8 mouse cellular contexts compared by ENCODE assay signal in genomic region chr11:69948763-69949150, GRCm38 (mm10). TPM values are rescaled to one million over a fixed set of nuclear protein-coding genes. Genes with fewer than 3 reads are reported as not detected.
DNase-seq lines count a peak whose midpoint lies in the region; ATAC-seq and TF ChIP-seq lines count a peak whose summit lies in the region.

No protein-coding gene starts in this region.

- peak; percentile 13; the same call in 1 of the 2 replicates for ATAC-seq in heart, embryonic 13.5 days (ENCODE audit: extremely low read depth, insufficient number of reproducible peaks, low FRiP score, low TSS enrichment)
- ATAC-seq in kidney, postnatal 0 days (replicated peaks; ENCODE audit: low FRiP score, low read depth): peak; percentile 26
- ATAC-seq in monocyte, adult 5-6 weeks (replicated peaks; ENCODE audit: insufficient number of reproducible peaks, low FRiP score, low TSS enrichment, poor library complexity, severe bottlenecking): peak; percentile 80

- H3K9me3 ChIP-seq in erythroblast, embryonic 14.5 days (ENCODE audit: control insufficient read depth, low read length): no peaks in the 10 kb centered on the region
- H3K9me3 ChIP-seq in heart, embryonic 13.5 days: no peaks in the 10 kb centered on the region
- H3K9me3 ChIP-seq in kidney, postnatal 0 days (replicated peaks; ENCODE audit: low read length): no peaks in the 10 kb centered on the region

- DNase-seq in CD4-positive, CD25-positive, alpha-beta regulatory T cell, adult 2 months (ENCODE audit: low read depth, low spot score): peak; percentile 91
- DNase-seq in brain, embryonic 14.5 days (ENCODE audit: low read depth): peak; percentile 88
- DNase-seq in kidney, postnatal 0 days (ENCODE audit: low spot score): peak; percentile 97
- DNase-seq in liver, adult 2 months (ENCODE audit: extremely low read depth, low read depth, low spot score): peak; percentile 76
- peak; percentile 92 for DNase-seq in splenic B cell, adult 2 months (ENCODE audit: low read depth, low spot score)

- peak overlapping the region; percentile 89 for H3K4me2 ChIP-seq in heart, embryonic 13.5 days
- H3K4me2 ChIP-seq in kidney, postnatal 0 days (ENCODE audit: low read length): peak overlapping the region; percentile 54

- H3K9ac ChIP-seq in heart, embryonic 13.5 days: peak overlapping the region; percentile 83
- H3K9ac ChIP-seq in kidney, postnatal 0 days (ENCODE audit: low read depth, low read length): peak overlapping the region; percentile 62
- no peak overlapping the region for H3K9ac ChIP-seq in liver, adult 2 months (ENCODE audit: low read depth, low read length)

- H3K4me3 ChIP-seq in erythroblast, embryonic 14.5 days (replicated peaks): peak overlapping the region; percentile 86
- H3K4me3 ChIP-seq in heart, embryonic 13.5 days: peak overlapping the region; percentile 70
- H3K4me3 ChIP-seq in kidney, postnatal 0 days (replicated peaks; ENCODE audit: low read depth, low read length): peak overlapping the region; percentile 50
- peak overlapping the region; percentile 31; the same call in 1 of the 2 replicates for H3K4me3 ChIP-seq in liver, adult 2 months (ENCODE audit: insufficient read depth, low read depth, low read length)

- H3K79me2 ChIP-seq in liver, adult 2 months (ENCODE audit: control insufficient read depth, insufficient read depth, low read length): no peaks in the 10 kb centered on the region

- TF ChIP-seq POLR2A in brain, embryonic 14.5 days (IDR thresholded peaks at IDR 0.05; ENCODE audit: borderline replicate concordance, extremely low read depth, insufficient read depth, insufficient read length, poor library complexity, severe bottlenecking): no peak
- TF ChIP-seq POLR2A in liver, adult 2 months (IDR thresholded peaks at IDR 0.05; ENCODE audit: extremely low read depth, insufficient read depth, low read length): no peak

- H3K4me1 ChIP-seq in erythroblast, embryonic 14.5 days (ENCODE audit: control insufficient read depth): peaks cover 58% of the 10 kb centered on the region
- peaks cover 41% of the 10 kb centered on the region for H3K4me1 ChIP-seq in heart, embryonic 13.5 days
- H3K4me1 ChIP-seq in kidney, postnatal 0 days (replicated peaks; ENCODE audit: insufficient read depth, low read length): peaks cover 15% of the 10 kb centered on the region
- peaks cover 3% of the 10 kb centered on the region; the same call in 1 of the 2 replicates for H3K4me1 ChIP-seq in liver, adult 2 months (ENCODE audit: control insufficient read depth, insufficient read depth, low read length)

- WGBS in heart, embryonic 13.5 days: 0% methylated on average over 14 of the region's 14 CpGs
- WGBS in kidney, postnatal 0 days: 0% methylated on average over 14 of the region's 14 CpGs
- WGBS in liver, adult 2 months: under 1% methylated on average over 14 of the region's 14 CpGs

- peak; percentile 96 for TF ChIP-seq CTCF in brain, embryonic 14.5 days (IDR thresholded peaks at IDR 0.05; ENCODE audit: borderline replicate concordance, extremely low read depth, insufficient read depth, insufficient read length)
- TF ChIP-seq CTCF in kidney, postnatal 0 days (IDR thresholded peaks at IDR 0.05; ENCODE audit: low read depth): peak; percentile 99
- TF ChIP-seq CTCF in liver, adult 2 months (IDR thresholded peaks at IDR 0.05; ENCODE audit: low read depth, low read length): peak; percentile 87

- peak overlapping the region; percentile 95 for H3K27ac ChIP-seq in heart, embryonic 13.5 days (replicated peaks)
- peak overlapping the region; percentile 57; the same call in 1 of the 2 replicates for H3K27ac ChIP-seq in kidney, postnatal 0 days
- no peak overlapping the region; the same call in 1 of the 2 replicates for H3K27ac ChIP-seq in liver, adult 2 months (replicated peaks; ENCODE audit: insufficient read depth, low read depth, low read length)

- H3K27me3 ChIP-seq in erythroblast, embryonic 14.5 days (ENCODE audit: control insufficient read depth): peaks cover 43% of the 10 kb centered on the region
- peaks cover 22% of the 10 kb centered on the region for H3K27me3 ChIP-seq in heart, embryonic 13.5 days (replicated peaks)
- no peaks in the 10 kb centered on the region for H3K27me3 ChIP-seq in kidney, postnatal 0 days (ENCODE audit: insufficient read depth, low read length)
- H3K27me3 ChIP-seq in liver, adult 2 months (ENCODE audit: control insufficient read depth, insufficient read depth, low read length): no peaks in the 10 kb centered on the region
- no peaks in the 10 kb centered on the region for H3K27me3 ChIP-seq in splenic B cell, adult 2 months (ENCODE audit: control insufficient read depth, insufficient read depth, low read length, poor library complexity, severe bottlenecking)

- H3K36me3 ChIP-seq in erythroblast, embryonic 14.5 days (ENCODE audit: control insufficient read depth): peaks cover 38% of the 10 kb centered on the region
- H3K36me3 ChIP-seq in heart, embryonic 13.5 days: peaks cover 23% of the 10 kb centered on the region
- H3K36me3 ChIP-seq in kidney, postnatal 0 days (ENCODE audit: insufficient read depth, low read length): 0 out of 2 replicates have a peak, but pooled peaks cover 4% of the 10 kb centered on the region
- no peaks in the 10 kb centered on the region for H3K36me3 ChIP-seq in liver, adult 2 months (ENCODE audit: control insufficient read depth, insufficient read depth, low read length)
- H3K36me3 ChIP-seq in splenic B cell, adult 2 months (ENCODE audit: control insufficient read depth, insufficient read depth, low read length, poor library complexity, severe bottlenecking): no peaks in the 10 kb centered on the region

RNA-seq across cellular contexts. Expression of gene Slc2a4, which starts 0.8 kb away (rescaled TPM):
- polyA plus RNA-seq in brain, embryonic 14.5 days (2012; rRNA removed): 5.2 and 12.5 TPM in 2 replicates
- polyA plus RNA-seq in erythroblast, embryonic 14.5 days (2012): 6.0 and 7.7 TPM in 2 replicates
- 25.8 and 30.3 TPM in 2 replicates for polyA plus RNA-seq in heart, embryonic 13.5 days (2015; fragmentation: Nextera tagmentation; extraction: Ambion mirVana)
- 21.4 and 23.1 TPM in 2 replicates for polyA plus RNA-seq in kidney, postnatal 0 days (2015; fragmentation: Nextera tagmentation; extraction: Ambion mirVana)
- 0.60 and 0.83 TPM in 2 replicates for total RNA-seq in liver, adult 2 months (2014; rRNA removed)
- polyA plus RNA-seq in liver, adult 2 months (2012; rRNA removed): 0.39 and 0.58 TPM in 2 replicates
- not detected in 3 replicates for total RNA-seq in monocyte, adult 5-6 weeks (2017)

RNA-seq across cellular contexts. Expression of gene Ybx2, which starts 13.2 kb away (rescaled TPM):
- 45.0 and 67.9 TPM in 2 replicates for polyA plus RNA-seq in brain, embryonic 14.5 days (2012; rRNA removed)
- polyA plus RNA-seq in erythroblast, embryonic 14.5 days (2012): 0.29 and 0.38 TPM in 2 replicates
- 3.1 TPM in 2 replicates for polyA plus RNA-seq in heart, embryonic 13.5 days (2015; fragmentation: Nextera tagmentation; extraction: Ambion mirVana)
- 6.8 and 7.5 TPM in 2 replicates for polyA plus RNA-seq in kidney, postnatal 0 days (2015; fragmentation: Nextera tagmentation; extraction: Ambion mirVana)
- not detected in 2 replicates for total RNA-seq in liver, adult 2 months (2014; rRNA removed)
- polyA plus RNA-seq in liver, adult 2 months (2012; rRNA removed): 0.20 TPM in 1 of 2 replicates, not detected in the other
- total RNA-seq in monocyte, adult 5-6 weeks (2017): not detected in 3 replicates

RNA-seq across cellular contexts. Expression of gene Cldn7, which starts 15.8 kb away (rescaled TPM):
- polyA plus RNA-seq in brain, embryonic 14.5 days (2012; rRNA removed): 0.33 and 0.38 TPM in 2 replicates
- polyA plus RNA-seq in erythroblast, embryonic 14.5 days (2012): not detected in 2 replicates
- 6.3 and 7.4 TPM in 2 replicates for polyA plus RNA-seq in heart, embryonic 13.5 days (2015; fragmentation: Nextera tagmentation; extraction: Ambion mirVana)
- 238 and 246 TPM in 2 replicates for polyA plus RNA-seq in kidney, postnatal 0 days (2015; fragmentation: Nextera tagmentation; extraction: Ambion mirVana)
- 0.20 and 0.37 TPM in 2 replicates for total RNA-seq in liver, adult 2 months (2014; rRNA removed)
- polyA plus RNA-seq in liver, adult 2 months (2012; rRNA removed): 0.26 and 0.46 TPM in 2 replicates
- total RNA-seq in monocyte, adult 5-6 weeks (2017): not detected in 3 replicates

RNA-seq across cellular contexts. Expression of gene Eif5a, which starts 27.0 kb away (rescaled TPM):
- polyA plus RNA-seq in brain, embryonic 14.5 days (2012; rRNA removed): 727 and 821 TPM in 2 replicates
- polyA plus RNA-seq in erythroblast, embryonic 14.5 days (2012): 295 and 310 TPM in 2 replicates
- 1,157 and 1,215 TPM in 2 replicates for polyA plus RNA-seq in heart, embryonic 13.5 days (2015; fragmentation: Nextera tagmentation; extraction: Ambion mirVana)
- polyA plus RNA-seq in kidney, postnatal 0 days (2015; fragmentation: Nextera tagmentation; extraction: Ambion mirVana): 1,371 and 1,476 TPM in 2 replicates
- 321 and 404 TPM in 2 replicates for total RNA-seq in liver, adult 2 months (2014; rRNA removed)
- 374 and 408 TPM in 2 replicates for polyA plus RNA-seq in liver, adult 2 months (2012; rRNA removed)
- total RNA-seq in monocyte, adult 5-6 weeks (2017): 255 to 299 TPM (median 276 TPM) in 3 replicates

RNA-seq across cellular contexts. Expression of gene Ctdnep1, which starts 32.2 kb away (rescaled TPM):
- polyA plus RNA-seq in brain, embryonic 14.5 days (2012; rRNA removed): 98.1 and 110 TPM in 2 replicates
- polyA plus RNA-seq in erythroblast, embryonic 14.5 days (2012): 23.2 and 28.5 TPM in 2 replicates
- polyA plus RNA-seq in heart, embryonic 13.5 days (2015; fragmentation: Nextera tagmentation; extraction: Ambion mirVana): 21.0 and 21.1 TPM in 2 replicates
- 28.3 and 29.1 TPM in 2 replicates for polyA plus RNA-seq in kidney, postnatal 0 days (2015; fragmentation: Nextera tagmentation; extraction: Ambion mirVana)
- 6.6 and 13.4 TPM in 2 replicates for total RNA-seq in liver, adult 2 months (2014; rRNA removed)
- polyA plus RNA-seq in liver, adult 2 months (2012; rRNA removed): 39.1 and 45.3 TPM in 2 replicates
- total RNA-seq in monocyte, adult 5-6 weeks (2017): 19.4 to 30.8 TPM (median 23.6 TPM) in 3 replicates

Comparison
In these comparisons a context has a peak if more than half of its experiments do, and no peak if none do; other contexts are left out.
1. H3K4me3 ChIP-seq: peak in every context shown above with its lines; median percentile 86 in erythroblast, embryonic 14.5 days; 70 in heart, embryonic 13.5 days; 50 in kidney, postnatal 0 days; 31 in liver, adult 2 months.
2. ATAC-seq: peak in every context shown above with its lines; median percentile 80 in monocyte, adult 5-6 weeks; 26 in kidney, postnatal 0 days; 13 in heart, embryonic 13.5 days.
3. RNA of gene Cldn7, which starts 15.8 kb away (polyA plus RNA-seq): 238 to 246 TPM in kidney, postnatal 0 days; 6.3 to 7.4 TPM in heart, embryonic 13.5 days, 0.33 to 0.38 TPM in brain, embryonic 14.5 days, 0.26 to 0.46 TPM in liver, adult 2 months and not detected in erythroblast, embryonic 14.5 days; every median in the first group is over 10 times any median in the second.
4. Peak in every context shown above with its lines, with median percentiles within 50 percentile points of each other: DNase-seq and CTCF ChIP-seq.